In genomic region chr13:31109231-31109630, GRCm38 (mm10) we compare ENCODE assay signal across 27 mouse cellular contexts.
A peak's percentile ranks its signal among the peaks of the same experiment; 100 is the strongest.
DNase-seq lines count a peak whose midpoint lies in the region; ATAC-seq and TF ChIP-seq lines count a peak whose summit lies in the region.
"Had no signal": no experiment of that assay in that cellular context is flagged by ENCODE, and none has a peak within 500 bp of the region (broad histone marks: within the 10 kb centered on the region; RNA-seq: fewer than 3 reads in every experiment).

No protein-coding gene starts in this region.

- no peaks in the 10 kb centered on the region for H3K27me3 ChIP-seq in embryonic facial prominence, embryonic 14.5 days (replicated peaks; ENCODE audit: control insufficient read depth, insufficient read depth, low read length)
- H3K27me3 ChIP-seq in embryonic facial prominence, embryonic 10.5 days (replicated peaks; ENCODE audit: low read depth, poor library complexity, severe bottlenecking): no peaks in the 10 kb centered on the region
- no peaks in the 10 kb centered on the region for H3K27me3 ChIP-seq in CH12.LX (replicated peaks)
- H3K27me3 ChIP-seq: embryonic facial prominence, embryonic 12.5 days; embryonic facial prominence, embryonic 15.5 days; forebrain, embryonic 13.5 days; forebrain, embryonic 15.5 days had no signal

- no peak overlapping the region for H3K4me3 ChIP-seq in embryonic facial prominence, embryonic 14.5 days (ENCODE audit: low read depth, low read length)
- no peak overlapping the region for H3K4me3 ChIP-seq in embryonic facial prominence, embryonic 10.5 days
- H3K4me3 ChIP-seq in CH12.LX (replicated peaks in 1 of 3; ENCODE audit: low read depth in 2 of 3, low read length in 2 of 3, poor library complexity in 1 of 3): no peak overlapping the region
- H3K4me3 ChIP-seq: embryonic facial prominence, embryonic 12.5 days; embryonic facial prominence, embryonic 15.5 days; erythroblast, embryonic 14.5 days; forebrain, embryonic 13.5 days; forebrain, embryonic 15.5 days had no signal

- TF ChIP-seq EP300 in CH12.LX (IDR thresholded peaks at IDR 0.05; ENCODE audit: low read length): no peak

- no peaks in the 10 kb centered on the region for H3K9me3 ChIP-seq in embryonic facial prominence, embryonic 14.5 days (ENCODE audit: control insufficient read depth, low read length)
- H3K9me3 ChIP-seq in embryonic facial prominence, embryonic 10.5 days: no peaks in the 10 kb centered on the region
- no peaks in the 10 kb centered on the region for H3K9me3 ChIP-seq in CH12.LX (replicated peaks; ENCODE audit: low read length)
- H3K9me3 ChIP-seq: embryonic facial prominence, embryonic 12.5 days; embryonic facial prominence, embryonic 15.5 days; forebrain, embryonic 13.5 days; forebrain, embryonic 15.5 days had no signal

- dilution Hi-C loops in CH12.LX (cut with MboI; ENCODE audit: extremely low pct_ligation_motif_present, extremely low pct_unique_long_range_greater_than_20kb, low sequenced_read_pairs): no loop called here

- DNase-seq in embryonic facial prominence, embryonic 14.5 days (ENCODE audit: low spot score): peak; percentile 23
- DNase-seq in embryonic facial prominence, embryonic 10.5 days (ENCODE audit: low spot score): no peak
- peak; percentile 83 for DNase-seq in 3T3-L1 (ENCODE audit: low read depth, low spot score)
- DNase-seq in CH12.LX (ENCODE audit: extremely low read depth): no peak
- DNase-seq in adipocyte (ENCODE audit: low spot score): peak; percentile 5
- no peak for DNase-seq in spleen, postnatal 10 days (ENCODE audit: low spot score in 2 of 2)
- DNase-seq in spleen, adult 12 weeks (ENCODE audit: low spot score): no peak
- no peak for DNase-seq in gastrocnemius, adult 8-10 months (ENCODE audit: low spot score in 2 of 2)
- DNase-seq: adrenal gland, adult 8-10 months; adrenal gland, postnatal 14 days; B cell, adult 2 months; cerebellum, adult 11 months; cerebellum, adult 18-20 months; cerebellum, adult 8-10 months; cerebellum, adult 9-11 months; cerebellum, postnatal 14 days; cerebellum, postnatal 36 days; embryo, embryonic 11 days; forebrain, postnatal 0 days had no signal

- ATAC-seq in embryonic facial prominence, embryonic 14.5 days (ENCODE audit: low read depth): no peak
- ATAC-seq: activated CD4-positive, CD25-positive, alpha-beta regulatory T cell, adult 4 months; CD4-positive, CD25-positive, alpha-beta regulatory T cell, adult 4 months; forebrain, embryonic 13.5 days; forebrain, embryonic 15.5 days; forebrain, postnatal 0 days; Patski had no signal

- H3K36me3 ChIP-seq in embryonic facial prominence, embryonic 14.5 days (ENCODE audit: control insufficient read depth, insufficient read depth, low read length): no peaks in the 10 kb centered on the region
- H3K36me3 ChIP-seq in embryonic facial prominence, embryonic 10.5 days (replicated peaks): no peaks in the 10 kb centered on the region
- H3K36me3 ChIP-seq in CH12.LX (replicated peaks in 1 of 2; ENCODE audit: control insufficient read depth in 1 of 2, insufficient read depth in 1 of 2, low read length in 1 of 2): no peaks in the 10 kb centered on the region
- H3K36me3 ChIP-seq: embryonic facial prominence, embryonic 12.5 days; embryonic facial prominence, embryonic 15.5 days; forebrain, embryonic 15.5 days had no signal

- no peak for TF ChIP-seq POLR2A in CH12.LX (IDR thresholded peaks at IDR 0.05; ENCODE audit: low read depth, low read length)

- TF ChIP-seq RAD21 in CH12.LX (IDR thresholded peaks at IDR 0.05; ENCODE audit: low read depth, low read length): no peak

- TF ChIP-seq CTCF in CH12.LX (conservative IDR thresholded peaks at IDR 0.05 in 1 of 2, IDR thresholded peaks at IDR 0.05 in 1 of 2; ENCODE audit: low read depth in 2 of 2, low read length in 2 of 2): no peak

- no peak overlapping the region for H3K27ac ChIP-seq in embryonic facial prominence, embryonic 14.5 days (replicated peaks; ENCODE audit: low read depth, low read length)
- H3K27ac ChIP-seq in embryonic facial prominence, embryonic 10.5 days (replicated peaks): no peak overlapping the region
- H3K27ac ChIP-seq in CH12.LX (ENCODE audit: insufficient read depth, low read depth): no peak overlapping the region
- H3K27ac ChIP-seq: embryonic facial prominence, embryonic 12.5 days; embryonic facial prominence, embryonic 15.5 days; forebrain, embryonic 13.5 days; forebrain, embryonic 15.5 days had no signal

- no peaks in the 10 kb centered on the region for H3K79me2 ChIP-seq in CH12.LX (replicated peaks; ENCODE audit: control insufficient read depth, extremely low read depth, insufficient read depth, poor library complexity, severe bottlenecking)

- no peak overlapping the region for H3K4me2 ChIP-seq in embryonic facial prominence, embryonic 14.5 days (ENCODE audit: low read depth, low read length)
- no peak overlapping the region for H3K4me2 ChIP-seq in CH12.LX (ENCODE audit: insufficient read depth, low read depth, poor library complexity, severe bottlenecking)
- H3K4me2 ChIP-seq: embryonic facial prominence, embryonic 12.5 days; embryonic facial prominence, embryonic 15.5 days; forebrain, embryonic 13.5 days; forebrain, embryonic 15.5 days had no signal

- in situ Hi-C loops in CH12.LX (cut with MboI; ENCODE audit: low pct_ligation_motif_present, low pct_unique_long_range_greater_than_20kb, low sequenced_read_pairs): no loop called here

- H3K9ac ChIP-seq in embryonic facial prominence, embryonic 14.5 days (ENCODE audit: low read depth, low read length): no peak overlapping the region
- no peak overlapping the region for H3K9ac ChIP-seq in CH12.LX (ENCODE audit: insufficient read depth, low read depth)
- H3K9ac ChIP-seq: embryonic facial prominence, embryonic 12.5 days; embryonic facial prominence, embryonic 15.5 days; forebrain, embryonic 13.5 days; forebrain, embryonic 15.5 days; forebrain, postnatal 0 days had no signal

- H3K4me1 ChIP-seq in embryonic facial prominence, embryonic 14.5 days (ENCODE audit: control insufficient read depth, insufficient read depth, low read length): no peaks in the 10 kb centered on the region
- H3K4me1 ChIP-seq in embryonic facial prominence, embryonic 10.5 days: no peaks in the 10 kb centered on the region
- peaks cover 8 to 36% of the 10 kb centered on the region in 2 experiments; a peak in 3 of 4 replicates for H3K4me1 ChIP-seq in CH12.LX (ENCODE audit: control insufficient read depth in 1 of 2, insufficient read depth in 2 of 2)
- H3K4me1 ChIP-seq: embryonic facial prominence, embryonic 12.5 days; embryonic facial prominence, embryonic 15.5 days; forebrain, embryonic 13.5 days; forebrain, embryonic 15.5 days had no signal

- WGBS in embryonic facial prominence, embryonic 14.5 days: 49% methylated on average over 2 of the region's 2 CpGs
- 82% methylated on average over 2 of the region's 2 CpGs for WGBS in embryonic facial prominence, embryonic 10.5 days

TF ChIP-seq in CH12.LX, 34 proteins besides CTCF, POLR2A, EP300 and RAD21:
- TF ChIP-seq SIN3A (IDR thresholded peaks at IDR 0.05; ENCODE audit: low read length): no peak
- 0 out of 2 replicates have a peak, but pooled peaks have one; percentile 12 for TF ChIP-seq MAFK (IDR thresholded peaks at IDR 0.05; ENCODE audit: insufficient replicate concordance, low read length)
- no peak for TF ChIP-seq UBTF (IDR thresholded peaks at IDR 0.05; ENCODE audit: low read depth, low read length)
- no peak for TF ChIP-seq TCF12 (IDR thresholded peaks at IDR 0.05; ENCODE audit: low read depth, low read length)
- TF ChIP-seq IRF4 (IDR thresholded peaks at IDR 0.05; ENCODE audit: low read depth, low read length): peak; percentile 61
- no peak for TF ChIP-seq POLR2AphosphoS2 (IDR thresholded peaks at IDR 0.05; ENCODE audit: low read depth, low read length)
- TF ChIP-seq USF2 (conservative IDR thresholded peaks at IDR 0.05; ENCODE audit: low read depth, low read length): no peak
TF ChIP-seq in CH12.LX: peak in this region for 2.

Comparison
In these comparisons a context has a peak if more than half of its experiments do, and no peak if none do; other contexts are left out.
1. DNase-seq: peak in embryonic facial prominence, embryonic 14.5 days (single experiment), 3T3-L1 (single experiment) and adipocyte (single experiment); none in embryonic facial prominence, embryonic 10.5 days (single experiment), CH12.LX (single experiment), spleen, postnatal 10 days (0 of 2), spleen, adult 12 weeks (single experiment) and gastrocnemius, adult 8-10 months (0 of 2).